Mouse (Mus musculus) stomach, embryonic 14.5 days (tissue): ENCODE measurements around the gene Smarcb1. TPM values are rescaled to one million over a fixed set of nuclear protein-coding genes. Genes with fewer than 3 reads are reported as not detected.

ENCODE experiments used
- ATAC-seq: fragments of 200-750 bp; cut with Nextera tagmentation; 2 replicates; pipeline ENCODE4 v1.8.0; 2017; ENCODE audit warnings: low read depth, moderate TSS enrichment; ENCODE audit not compliant: insufficient number of reproducible peaks, insufficient read depth, low FRiP score
- H3K27ac ChIP-seq: fragments of 300-500 bp; sonication (generic); 2 replicates; pipeline ENCODE4 v1.5.1; 2014; ENCODE audit warnings: mild to moderate bottlenecking, low read length, moderate library complexity, mixed read lengths
- H3K27me3 ChIP-seq: fragments of 300-500 bp; sonication (generic); 2 replicates; pipeline ENCODE4 v1.6.1; 2014; ENCODE audit warnings: low read length, control low read depth, mixed read lengths; ENCODE audit not compliant: control insufficient read depth, insufficient read depth
- H3K36me3 ChIP-seq: fragments of 300-500 bp; sonication (generic); 2 replicates; pipeline ENCODE4 v1.6.1; 2014; ENCODE audit warnings: mild to moderate bottlenecking, control low read depth, low read length, moderate library complexity, mixed read lengths; ENCODE audit not compliant: control insufficient read depth, insufficient read depth
- H3K4me1 ChIP-seq: fragments of 300-500 bp; sonication (generic); 2 replicates; pipeline ENCODE4 v1.6.1; 2014; ENCODE audit warnings: low read length, control low read depth, mixed read lengths; ENCODE audit not compliant: control insufficient read depth, insufficient read depth
- H3K4me2 ChIP-seq: fragments of 300-500 bp; sonication (generic); replicated peaks from 2 replicates; pipeline ENCODE4 v1.6.1; 2014; ENCODE audit warnings: low read depth, low read length, control low read depth
- H3K4me3 ChIP-seq: fragments of 300-500 bp; sonication (generic); 2 replicates; pipeline ENCODE4 v1.5.1; 2014; ENCODE audit warnings: low read depth, low read length, control low read depth
- H3K9ac ChIP-seq: fragments of 300-500 bp; sonication (generic); replicated peaks from 2 replicates; pipeline ENCODE4 v1.6.1; 2014; ENCODE audit warnings: low read depth, mild to moderate bottlenecking, control low read depth, low read length, moderate library complexity, mixed read lengths
- H3K9me3 ChIP-seq: fragments of 300-500 bp; sonication (generic); 2 replicates; pipeline ENCODE4 v1.6.1; 2016; ENCODE audit warnings: low read depth, low read length, control low read depth; ENCODE audit not compliant: control insufficient read depth
- WGBS: fragments of 180-500 bp; shearing (Covaris S2); extraction: QIAGEN DNeasy Blood & Tissue Kit; methylation state at CpG from one replicate; pipeline ENCODE4 v1.1.7; 2014; 5-methylcytosine and 5-hydroxymethylcytosine counted together
- polyA plus RNA-seq: library from polyadenylated mRNA; unstranded; fragments of >200 nt; fragmentation: Nextera tagmentation; extraction: Ambion mirVana; gene quantifications from 2 replicates; pipeline ENCODE4 v1.2.1, GENCODE M21; 2014

Gene Smarcb1
- polyA plus RNA-seq, 1 experiment from 2014 or later = 197 TPM

DNA sequence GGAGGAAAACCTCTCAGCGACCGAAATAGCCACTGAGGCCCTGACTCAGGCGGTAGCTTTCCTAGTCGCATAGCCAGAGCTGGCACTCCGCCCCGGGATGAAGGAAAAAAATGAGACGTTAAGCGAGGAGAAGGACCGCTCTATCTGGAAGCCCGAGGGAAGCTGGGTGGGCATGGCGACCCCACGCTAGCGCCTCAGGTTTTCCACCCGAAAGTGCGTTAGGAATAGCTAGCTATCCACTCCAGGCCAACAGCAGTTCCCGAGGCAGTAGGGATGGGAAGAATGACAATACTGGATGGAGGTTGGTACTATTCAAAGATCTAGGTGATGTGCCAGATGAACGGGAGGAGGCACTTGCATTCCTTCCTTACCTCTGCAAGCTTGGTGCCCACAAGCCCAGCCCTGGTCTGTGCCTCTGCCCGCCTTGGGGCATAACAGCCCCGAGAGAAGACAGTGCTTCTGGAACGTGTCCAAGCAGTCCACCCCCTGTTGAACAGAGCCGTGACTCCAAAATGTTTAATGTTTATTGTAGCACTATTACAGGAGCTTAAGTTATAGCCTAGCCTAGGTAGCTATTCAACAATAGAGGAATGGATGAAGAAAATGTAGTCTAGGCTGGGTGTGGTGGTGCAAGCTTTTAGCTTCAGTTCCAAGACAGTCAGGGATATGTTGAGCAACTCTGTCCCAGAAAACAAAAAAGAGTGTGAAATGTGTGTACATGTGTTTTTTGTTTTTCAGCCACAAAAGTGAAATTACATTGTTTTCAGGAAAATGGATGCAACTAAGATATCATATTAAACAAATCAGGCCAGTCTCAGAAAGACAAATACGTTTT is 526 bp upstream of the Smarcb1 start:
- peaks cover 21% of the 10 kb centered on the region; the same call in 1 of the 2 replicates for H3K4me1 ChIP-seq
- H3K9me3 ChIP-seq = no peaks in the 10 kb centered on the region
- H3K9ac ChIP-seq = peak overlapping the region; percentile 62
- peak overlapping the region; percentile 85 for H3K4me3 ChIP-seq
- 5% methylated on average over 22 of the region's 22 CpGs for WGBS
- no peaks in the 10 kb centered on the region for H3K27me3 ChIP-seq
- peak overlapping the region; percentile 93 for H3K27ac ChIP-seq
- peak overlapping the region; percentile 81 for H3K4me2 ChIP-seq
- ATAC-seq = 0 out of 2 replicates have a peak, but pooled peaks have one; percentile 1
- peaks cover 23% of the 10 kb centered on the region for H3K36me3 ChIP-seq

DNA sequence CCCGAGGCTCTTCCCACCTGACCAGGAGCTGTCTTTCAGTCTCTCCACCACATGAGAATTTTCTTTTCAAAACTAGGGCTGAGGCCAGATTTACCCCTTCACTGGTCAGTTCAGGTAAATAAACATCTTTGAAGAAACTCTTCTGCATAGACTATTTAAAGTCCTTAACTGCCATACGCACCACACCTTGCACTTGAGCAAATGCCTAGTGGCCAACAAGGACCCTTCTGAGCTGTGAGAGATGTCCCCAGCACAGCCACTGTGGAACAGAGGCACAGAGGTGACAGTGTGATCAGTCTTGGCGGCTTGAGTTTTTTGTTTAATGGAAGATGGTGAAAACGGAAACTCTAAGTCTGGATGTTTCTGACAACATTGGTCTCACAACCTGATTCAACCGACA is 2.4 kb downstream of the Smarcb1 start:
- H3K36me3 ChIP-seq = peaks cover 29% of the 10 kb centered on the region
- no peak overlapping the region for H3K4me3 ChIP-seq
- H3K27ac ChIP-seq = no peak overlapping the region
- whole genome bisulfite sequencing = 75% methylated on average over 5 of the region's 5 CpGs
- no peaks in the 10 kb centered on the region for H3K9me3 ChIP-seq
- H3K27me3 ChIP-seq = no peaks in the 10 kb centered on the region
- no peak overlapping the region for H3K9ac ChIP-seq
- H3K4me2 ChIP-seq = no peak overlapping the region
- no peak for ATAC-seq
- peaks cover 21% of the 10 kb centered on the region; the same call in 1 of the 2 replicates for H3K4me1 ChIP-seq

DNA sequence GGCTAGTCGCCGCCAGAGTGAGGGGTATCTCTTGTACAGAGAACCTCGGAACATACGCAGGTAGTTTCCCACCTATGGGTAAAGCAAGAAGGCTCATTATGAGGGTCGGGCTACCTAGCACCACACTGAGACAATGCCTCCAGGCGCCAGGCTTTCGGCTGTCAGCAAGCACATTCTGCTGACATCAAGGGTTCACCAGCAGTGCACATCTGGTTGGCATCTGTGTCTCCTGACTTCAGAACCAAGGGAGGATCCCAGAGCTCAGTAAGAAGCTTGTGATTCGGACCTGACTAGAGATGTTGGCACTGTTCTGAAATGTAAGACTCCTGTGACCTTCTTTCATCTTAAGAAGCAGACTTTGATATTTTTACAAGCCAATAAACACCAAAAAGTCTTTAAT is 4.6 kb downstream of the Smarcb1 start:
- H3K9ac ChIP-seq = no peak overlapping the region
- H3K27ac ChIP-seq = no peak overlapping the region
- peaks cover 13% of the 10 kb centered on the region; the same call in 1 of the 2 replicates for H3K4me1 ChIP-seq
- H3K27me3 ChIP-seq = no peaks in the 10 kb centered on the region
- WGBS = 84% methylated on average over 8 of the region's 8 CpGs
- no peaks in the 10 kb centered on the region for H3K9me3 ChIP-seq
- no peak for ATAC-seq
- no peak overlapping the region for H3K4me2 ChIP-seq
- no peak overlapping the region for H3K4me3 ChIP-seq
- peaks cover 33% of the 10 kb centered on the region for H3K36me3 ChIP-seq

GRCm38 (mm10) chr10:75915557-75915956 is 5.9 kb downstream of the Smarcb1 start:
- H3K9ac ChIP-seq = no peak overlapping the region
- no peak overlapping the region for H3K27ac ChIP-seq
- H3K4me1 ChIP-seq = peaks cover 12% of the 10 kb centered on the region; the same call in 1 of the 2 replicates
- 62% methylated on average over 7 of the region's 7 CpGs for WGBS
- H3K36me3 ChIP-seq = peaks cover 45% of the 10 kb centered on the region
- H3K9me3 ChIP-seq = no peaks in the 10 kb centered on the region
- no peak overlapping the region for H3K4me3 ChIP-seq
- H3K27me3 ChIP-seq = no peaks in the 10 kb centered on the region
- no peak for ATAC-seq
- no peak overlapping the region for H3K4me2 ChIP-seq

DNA sequence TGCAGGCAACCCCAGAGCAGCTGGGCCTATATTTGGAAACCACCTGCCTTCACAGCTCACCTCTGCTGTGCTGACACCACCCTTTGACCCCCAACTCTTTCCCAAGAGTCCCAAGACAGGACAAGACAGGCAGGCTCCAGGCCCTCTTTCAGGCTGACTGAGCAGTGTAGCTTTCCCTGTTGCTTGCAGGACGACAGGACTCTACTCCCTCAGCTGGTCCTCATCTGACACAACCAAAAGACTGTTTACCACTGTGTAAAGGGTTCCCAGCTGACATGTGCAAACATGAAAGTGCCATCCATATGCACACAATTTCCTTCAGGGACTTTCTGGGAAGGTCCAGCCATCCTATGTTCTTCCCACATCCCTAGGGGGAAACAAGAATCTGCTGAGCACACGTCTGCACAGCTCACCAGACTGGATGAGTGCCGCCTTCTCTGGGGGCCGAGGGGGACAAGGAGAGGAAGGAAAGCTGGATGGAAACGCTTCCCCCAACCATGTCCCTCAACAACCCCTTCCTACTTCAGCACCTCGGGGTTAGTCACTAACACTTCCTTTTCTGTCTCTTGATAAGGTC is 8.3 kb downstream of the Smarcb1 start:
- H3K4me1 ChIP-seq = 0 out of 2 replicates have a peak, but pooled peaks cover 3% of the 10 kb centered on the region
- 69% methylated on average over 6 of the region's 6 CpGs for WGBS
- H3K27ac ChIP-seq = no peak overlapping the region
- H3K9ac ChIP-seq = no peak overlapping the region
- H3K4me3 ChIP-seq = no peak overlapping the region
- H3K27me3 ChIP-seq = no peaks in the 10 kb centered on the region
- no peaks in the 10 kb centered on the region for H3K9me3 ChIP-seq
- peaks cover 60% of the 10 kb centered on the region for H3K36me3 ChIP-seq
- no peak for ATAC-seq
- no peak overlapping the region for H3K4me2 ChIP-seq

- 92% methylated on average over 2 of the region's 2 CpGs for WGBS
- H3K4me1 ChIP-seq = no peaks in the 10 kb centered on the region
- H3K9me3 ChIP-seq = no peaks in the 10 kb centered on the region
- no peak overlapping the region for H3K4me3 ChIP-seq
- peaks cover 70% of the 10 kb centered on the region for H3K36me3 ChIP-seq
- no peak overlapping the region for H3K27ac ChIP-seq
- H3K27me3 ChIP-seq = no peaks in the 10 kb centered on the region
- ATAC-seq = no peak
- no peak overlapping the region for H3K4me2 ChIP-seq
- no peak overlapping the region for H3K9ac ChIP-seq
These were observed 10.7 kb downstream of the Smarcb1 start for GRCm38 (mm10) chr10:75910698-75911097.

- H3K4me1 ChIP-seq = no peaks in the 10 kb centered on the region
- H3K27ac ChIP-seq = no peak overlapping the region
- H3K27me3 ChIP-seq = no peaks in the 10 kb centered on the region
- no peaks in the 10 kb centered on the region for H3K9me3 ChIP-seq
- no peak for ATAC-seq
- no peak overlapping the region for H3K4me3 ChIP-seq
- no peak overlapping the region for H3K4me2 ChIP-seq
- 96% methylated on average over 4 of the region's 4 CpGs for WGBS
- H3K9ac ChIP-seq = no peak overlapping the region
- H3K36me3 ChIP-seq = peaks cover 88% of the 10 kb centered on the region
These were observed 14.5 kb downstream of the Smarcb1 start for GRCm38 (mm10) chr10:75906882-75907281.

- Histone ChIP-seq H3K36me3 (peaks cover 86% of the 10 kb centered on the region), H3K4me1 (no peaks in the 10 kb centered on the region), H3K4me3 (no peak overlapping the region), H3K27ac (no peak overlapping the region), H3K27me3 (no peaks in the 10 kb centered on the region), H3K9ac (no peak overlapping the region), H3K4me2 (no peak overlapping the region), H3K9me3 (no peaks in the 10 kb centered on the region)
- WGBS = 95% methylated on average over 5 of the region's 5 CpGs
- no peak for ATAC-seq
These were observed 17.0 kb downstream of the Smarcb1 start for GRCm38 (mm10) chr10:75904391-75904790.
